Mouse (Mus musculus): ENCODE data around the gene Smim14. TPM values are rescaled to one million over a fixed set of nuclear protein-coding genes. Genes with fewer than 3 reads are reported as not detected.

The Smim14 gene
- polyA plus RNA-seq, 1 experiment from 2014 or later: 144 TPM

- 87% methylated on average over 2 of the region's 2 CpGs for WGBS
- Histone ChIP-seq H3K9ac (ENCODE audit: low read length) (no peak overlapping the region), H3K4me1 (ENCODE audit: control insufficient read depth in 2 of 2, insufficient read depth in 2 of 2, low read length in 2 of 2) (peaks cover 5 to 12% of the 10 kb centered on the region in 2 experiments; a peak in 3 of 4 replicates), H3K4me3 (ENCODE audit: control insufficient read depth in 1 of 2, insufficient read depth in 1 of 2, low read depth in 1 of 2, low read length in 2 of 2) (no peak overlapping the region), H3K4me2 (ENCODE audit: low read length) (no peak overlapping the region), H3K9me3 (ENCODE audit: control insufficient read depth, low read length) (no peaks in the 10 kb centered on the region), H3K36me3 (ENCODE audit: control insufficient read depth, insufficient read depth, low read length) (peaks cover 40% of the 10 kb centered on the region), H3K27ac (replicated peaks in 1 of 2; ENCODE audit: control insufficient read depth in 1 of 2, insufficient read depth in 1 of 2, low read depth in 2 of 2, low read length in 2 of 2) (no peak overlapping the region), H3K27me3 (ENCODE audit: control insufficient read depth, insufficient read depth, low read length) (no peaks in the 10 kb centered on the region)
- no peak for ATAC-seq (ENCODE audit: insufficient number of reproducible peaks, insufficient read depth, low FRiP score, low read depth)
Measured at GRCm38 (mm10) chr5:65446756-65447155, 90.2 kb downstream of the Smim14 start.

- H3K4me2 ChIP-seq (ENCODE audit: low read length): no peak overlapping the region
- H3K4me1 ChIP-seq (ENCODE audit: control insufficient read depth in 2 of 2, insufficient read depth in 2 of 2, low read length in 2 of 2): peaks cover 5 to 12% of the 10 kb centered on the region in 2 experiments; a peak in 3 of 4 replicates
- peaks cover 24% of the 10 kb centered on the region for H3K36me3 ChIP-seq (ENCODE audit: control insufficient read depth, insufficient read depth, low read length)
- no peak; the same call in 1 of the 2 replicates for ATAC-seq (ENCODE audit: insufficient number of reproducible peaks, insufficient read depth, low FRiP score, low read depth)
- no peak overlapping the region for H3K4me3 ChIP-seq (ENCODE audit: control insufficient read depth in 1 of 2, insufficient read depth in 1 of 2, low read depth in 1 of 2, low read length in 2 of 2)
- no peak overlapping the region for H3K9ac ChIP-seq (ENCODE audit: low read length)
- peak overlapping the region in 1 of 2 experiments; percentile 41; a peak in 2 of 4 replicates for H3K27ac ChIP-seq (replicated peaks in 1 of 2; ENCODE audit: control insufficient read depth in 1 of 2, insufficient read depth in 1 of 2, low read depth in 2 of 2, low read length in 2 of 2)
- no peaks in the 10 kb centered on the region for H3K27me3 ChIP-seq (ENCODE audit: control insufficient read depth, insufficient read depth, low read length)
- H3K9me3 ChIP-seq (ENCODE audit: control insufficient read depth, low read length): no peaks in the 10 kb centered on the region
- 23% methylated on average over 4 of the region's 6 CpGs for WGBS
Measured at GRCm38 (mm10) chr5:65444981-65445380, 92.0 kb downstream of the Smim14 start.

GRCm38 (mm10) chr5:65438041-65438440 lies 98.9 kb downstream of the Smim14 start:
- no peak for ATAC-seq (ENCODE audit: insufficient number of reproducible peaks, insufficient read depth, low FRiP score, low read depth)
- no peak overlapping the region for H3K27ac ChIP-seq (replicated peaks in 1 of 2; ENCODE audit: control insufficient read depth in 1 of 2, insufficient read depth in 1 of 2, low read depth in 2 of 2, low read length in 2 of 2)
- H3K4me3 ChIP-seq (ENCODE audit: control insufficient read depth in 1 of 2, insufficient read depth in 1 of 2, low read depth in 1 of 2, low read length in 2 of 2): no peak overlapping the region
- no peaks in the 10 kb centered on the region for H3K27me3 ChIP-seq (ENCODE audit: control insufficient read depth, insufficient read depth, low read length)
- H3K4me1 ChIP-seq (ENCODE audit: control insufficient read depth in 2 of 2, insufficient read depth in 2 of 2, low read length in 2 of 2): peaks cover 3 to 18% of the 10 kb centered on the region in 2 experiments; a peak in 3 of 4 replicates
- H3K9me3 ChIP-seq (ENCODE audit: control insufficient read depth, low read length): no peaks in the 10 kb centered on the region
- no peak overlapping the region for H3K4me2 ChIP-seq (ENCODE audit: low read length)
- no peaks in the 10 kb centered on the region for H3K36me3 ChIP-seq (ENCODE audit: control insufficient read depth, insufficient read depth, low read length)
- no peak overlapping the region for H3K9ac ChIP-seq (ENCODE audit: low read length)

- 0 out of 2 replicates have a peak, but pooled peaks cover 4% of the 10 kb centered on the region for H3K36me3 ChIP-seq (ENCODE audit: control insufficient read depth, insufficient read depth, low read length)
- H3K27me3 ChIP-seq (ENCODE audit: control insufficient read depth, insufficient read depth, low read length): no peaks in the 10 kb centered on the region
- H3K27ac ChIP-seq (replicated peaks in 1 of 2; ENCODE audit: control insufficient read depth in 1 of 2, insufficient read depth in 1 of 2, low read depth in 2 of 2, low read length in 2 of 2): peak within 1 kb of the TSS; percentile 91 to 92
- ATAC-seq (ENCODE audit: insufficient number of reproducible peaks, insufficient read depth, low FRiP score, low read depth): peak; percentile 96
- under 1% methylated on average over 44 of the region's 51 CpGs for WGBS
- peak within 1 kb of the TSS; percentile 75 for H3K9ac ChIP-seq (ENCODE audit: low read length)
- peaks cover 3 to 22% of the 10 kb centered on the region in 2 experiments; a peak in 3 of 4 replicates for H3K4me1 ChIP-seq (ENCODE audit: control insufficient read depth in 2 of 2, insufficient read depth in 2 of 2, low read length in 2 of 2)
- H3K4me2 ChIP-seq (ENCODE audit: low read length): peak within 1 kb of the TSS; percentile 83
- H3K9me3 ChIP-seq (ENCODE audit: control insufficient read depth, low read length): no peaks in the 10 kb centered on the region
- peak within 1 kb of the TSS; percentile 59 to 92 for H3K4me3 ChIP-seq (ENCODE audit: control insufficient read depth in 1 of 2, insufficient read depth in 1 of 2, low read depth in 1 of 2, low read length in 2 of 2)
Measured at GRCm38 (mm10) chr5:65435806-65436561, 101.0 kb downstream of the Smim14 start, which contains the start of gene Ugdh. Ugdh (minus strand) TSS chr5:65435949.

GRCm38 (mm10) chr5:65435363-65435805 lies 101.6 kb downstream of the Smim14 start:
- Histone ChIP-seq H3K27ac (replicated peaks in 1 of 2; ENCODE audit: control insufficient read depth in 1 of 2, insufficient read depth in 1 of 2, low read depth in 2 of 2, low read length in 2 of 2) (peak overlapping the region; percentile 61 to 68), H3K36me3 (ENCODE audit: control insufficient read depth, insufficient read depth, low read length) (0 out of 2 replicates have a peak, but pooled peaks cover 4% of the 10 kb centered on the region), H3K9me3 (ENCODE audit: control insufficient read depth, low read length) (no peaks in the 10 kb centered on the region), H3K4me1 (ENCODE audit: control insufficient read depth in 2 of 2, insufficient read depth in 2 of 2, low read length in 2 of 2) (peaks cover 3 to 22% of the 10 kb centered on the region in 2 experiments; a peak in 3 of 4 replicates), H3K4me2 (ENCODE audit: low read length) (peak overlapping the region; percentile 83), H3K9ac (ENCODE audit: low read length) (peak overlapping the region; percentile 75), H3K4me3 (ENCODE audit: control insufficient read depth in 1 of 2, insufficient read depth in 1 of 2, low read depth in 1 of 2, low read length in 2 of 2) (peak overlapping the region; percentile 59 to 92), H3K27me3 (ENCODE audit: control insufficient read depth, insufficient read depth, low read length) (no peaks in the 10 kb centered on the region)
- ATAC-seq (ENCODE audit: insufficient number of reproducible peaks, insufficient read depth, low FRiP score, low read depth): no peak
- under 1% methylated on average over 47 of the region's 47 CpGs for WGBS

- peak overlapping the region; percentile 75 for H3K9ac ChIP-seq (ENCODE audit: low read length)
- peak overlapping the region; percentile 83 for H3K4me2 ChIP-seq (ENCODE audit: low read length)
- 4% methylated on average over 15 of the region's 15 CpGs for WGBS
- peak overlapping the region; percentile 61 to 68 for H3K27ac ChIP-seq (replicated peaks in 1 of 2; ENCODE audit: control insufficient read depth in 1 of 2, insufficient read depth in 1 of 2, low read depth in 2 of 2, low read length in 2 of 2)
- H3K9me3 ChIP-seq (ENCODE audit: control insufficient read depth, low read length): no peaks in the 10 kb centered on the region
- H3K4me1 ChIP-seq (ENCODE audit: control insufficient read depth in 2 of 2, insufficient read depth in 2 of 2, low read length in 2 of 2): peaks cover 3 to 22% of the 10 kb centered on the region in 2 experiments; a peak in 3 of 4 replicates
- H3K36me3 ChIP-seq (ENCODE audit: control insufficient read depth, insufficient read depth, low read length): 0 out of 2 replicates have a peak, but pooled peaks cover 4% of the 10 kb centered on the region
- ATAC-seq (ENCODE audit: insufficient number of reproducible peaks, insufficient read depth, low FRiP score, low read depth): no peak
- H3K4me3 ChIP-seq (ENCODE audit: control insufficient read depth in 1 of 2, insufficient read depth in 1 of 2, low read depth in 1 of 2, low read length in 2 of 2): peak overlapping the region; percentile 59 to 92
- no peaks in the 10 kb centered on the region for H3K27me3 ChIP-seq (ENCODE audit: control insufficient read depth, insufficient read depth, low read length)
Measured at GRCm38 (mm10) chr5:65434471-65435362, 102.3 kb downstream of the Smim14 start.

GRCm38 (mm10) chr5:65429441-65429840 lies 107.5 kb downstream of the Smim14 start:
- 83% methylated on average over 5 of the region's 5 CpGs for WGBS
- Histone ChIP-seq H3K27ac (replicated peaks in 1 of 2; ENCODE audit: control insufficient read depth in 1 of 2, insufficient read depth in 1 of 2, low read depth in 2 of 2, low read length in 2 of 2) (no peak overlapping the region), H3K36me3 (ENCODE audit: control insufficient read depth, insufficient read depth, low read length) (peaks cover 29% of the 10 kb centered on the region), H3K9ac (ENCODE audit: low read length) (no peak overlapping the region), H3K9me3 (ENCODE audit: control insufficient read depth, low read length) (no peaks in the 10 kb centered on the region), H3K4me1 (ENCODE audit: control insufficient read depth in 2 of 2, insufficient read depth in 2 of 2, low read length in 2 of 2) (peaks cover 0 to 11% of the 10 kb centered on the region in 2 experiments; a peak in 1 of 4 replicates), H3K4me2 (ENCODE audit: low read length) (no peak overlapping the region), H3K27me3 (ENCODE audit: control insufficient read depth, insufficient read depth, low read length) (no peaks in the 10 kb centered on the region), H3K4me3 (ENCODE audit: control insufficient read depth in 1 of 2, insufficient read depth in 1 of 2, low read depth in 1 of 2, low read length in 2 of 2) (no peak overlapping the region)
- no peak for ATAC-seq (ENCODE audit: insufficient number of reproducible peaks, insufficient read depth, low FRiP score, low read depth)
